Mouse (Mus musculus) effector memory CD4-positive, alpha-beta T cell, adult 7 months (primary cell): ENCODE data around the gene Krt81. TPM values are rescaled to one million over a fixed set of nuclear protein-coding genes. Genes with fewer than 3 reads are reported as not detected.

Experiments used
- polyA plus RNA-seq: library from polyadenylated mRNA; unstranded; fragments of 100-300 nt; shearing (Covaris generic); gene quantifications from one replicate; pipeline ENCODE4 v1.2.1, GENCODE M21; 2017

The Krt81 gene
- not detected for polyA plus RNA-seq

GRCm38 (mm10) chr15:101463651-101464050, at the start of gene Krt81:
Krt81 (minus strand) TSS chr15:101463751.

DNA sequence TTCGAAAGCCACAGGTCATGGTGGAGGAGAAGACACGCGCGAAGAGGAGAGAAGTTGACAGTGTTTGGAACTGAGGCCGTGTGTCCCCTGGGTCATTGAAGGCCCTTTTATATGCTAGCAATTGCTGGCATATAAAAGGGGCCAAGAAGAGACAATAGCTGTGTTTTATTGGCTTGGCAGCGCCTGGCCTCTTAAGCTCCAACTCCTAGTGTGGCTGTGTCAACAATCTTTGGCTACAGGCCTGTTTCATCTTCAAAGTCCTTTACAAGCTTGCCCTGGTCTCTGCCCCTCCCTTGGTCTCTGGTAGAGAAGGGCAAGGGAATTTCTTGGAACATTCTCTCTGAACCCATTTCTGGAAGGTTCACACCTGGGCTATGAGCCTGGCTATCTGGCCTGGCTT, 27.9 kb upstream of the Krt81 start, which contains the start of gene Krt83:
TSS of gene Krt83 (minus strand) at position 82 of the 400 bp plus-strand sequence.

GRCm38 (mm10) chr15:101472952-101473528, 9.5 kb upstream of the Krt81 start, which contains the start of gene Krt86:
Krt86 (plus strand) TSS chr15:101473478.

GRCm38 (mm10) chr15:101447444-101447843, 16.1 kb downstream of the Krt81 start, which contains the start of gene Krt88:
Krt88 (plus strand) TSS chr15:101447744.

GRCm38 (mm10) chr15:101438555-101438954, 25.0 kb downstream of the Krt81 start, which contains the start of gene Krt87:
Krt87 (minus strand) TSS chr15:101438804.

DNA sequence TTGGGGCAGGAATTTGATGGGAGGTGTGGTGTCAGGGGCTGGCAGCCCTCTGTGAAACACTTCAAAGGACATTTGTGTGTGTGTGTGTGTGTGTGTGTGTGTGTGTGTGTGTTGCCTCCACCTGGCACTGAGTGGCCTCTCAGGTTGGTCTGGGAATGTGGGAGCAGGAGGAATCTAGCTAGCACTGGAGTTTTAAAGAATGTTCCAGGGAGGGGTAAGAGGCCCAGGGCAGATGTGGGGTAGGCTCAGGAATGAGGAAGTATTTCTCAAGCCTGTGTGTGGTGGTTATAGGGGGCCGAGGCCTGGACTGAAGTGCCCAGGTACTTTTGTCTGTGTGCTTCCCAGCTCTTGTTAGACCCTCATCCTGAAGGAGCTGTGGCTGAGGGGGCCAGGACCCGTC, 52.8 kb downstream of the Krt81 start, which contains the start of gene Krt7:
TSS of gene Krt7 (plus strand) at position 269 of the 400 bp plus-strand sequence.

Other genes starting within 250 kb of the Krt81 start
- gene Grasp, start 239.6 kb downstream of the Krt81 start, polyA plus RNA-seq = 29.6 TPM
- gene Nr4a1, start 209.5 kb downstream of the Krt81 start, polyA plus RNA-seq = 1,905 TPM
- gene Atg101, start 179.5 kb downstream of the Krt81 start, polyA plus RNA-seq = 99.9 TPM
- gene 6030408B16Rik, start 170.5 kb downstream of the Krt81 start, polyA plus RNA-seq = not detected
- gene Krt80, start 93.6 kb downstream of the Krt81 start, polyA plus RNA-seq = 0.46 TPM
- gene Krt7, start 52.7 kb downstream of the Krt81 start, polyA plus RNA-seq = 0.21 TPM
- gene Krt87, start 24.9 kb downstream of the Krt81 start, polyA plus RNA-seq = not detected
- not detected for gene Krt88, start 16.0 kb downstream of the Krt81 start, polyA plus RNA-seq
- gene Krt86, start 9.7 kb upstream of the Krt81 start, polyA plus RNA-seq = not detected
- 21.6 TPM for gene Krt83, start 27.8 kb upstream of the Krt81 start, polyA plus RNA-seq
- not detected for gene Gm49425, start 53.5 kb upstream of the Krt81 start, polyA plus RNA-seq
- gene Krt84, start 69.1 kb upstream of the Krt81 start, polyA plus RNA-seq = not detected
- not detected for gene Krt82, start 86.9 kb upstream of the Krt81 start, polyA plus RNA-seq
- gene Krt90, start 99.2 kb upstream of the Krt81 start, polyA plus RNA-seq = not detected
- gene Krt75, start 110.2 kb upstream of the Krt81 start, polyA plus RNA-seq = 0.61 TPM
- gene Gm5414, start 164.4 kb upstream of the Krt81 start, polyA plus RNA-seq = not detected
- not detected for gene Gm5478, start 183.6 kb upstream of the Krt81 start, polyA plus RNA-seq
- gene Krt6b, start 216.5 kb upstream of the Krt81 start, polyA plus RNA-seq = not detected
- not detected for gene Krt6a, start 230.6 kb upstream of the Krt81 start, polyA plus RNA-seq
- not detected for gene Krt5, start 249.1 kb upstream of the Krt81 start, polyA plus RNA-seq